In the genomic region with DNA sequence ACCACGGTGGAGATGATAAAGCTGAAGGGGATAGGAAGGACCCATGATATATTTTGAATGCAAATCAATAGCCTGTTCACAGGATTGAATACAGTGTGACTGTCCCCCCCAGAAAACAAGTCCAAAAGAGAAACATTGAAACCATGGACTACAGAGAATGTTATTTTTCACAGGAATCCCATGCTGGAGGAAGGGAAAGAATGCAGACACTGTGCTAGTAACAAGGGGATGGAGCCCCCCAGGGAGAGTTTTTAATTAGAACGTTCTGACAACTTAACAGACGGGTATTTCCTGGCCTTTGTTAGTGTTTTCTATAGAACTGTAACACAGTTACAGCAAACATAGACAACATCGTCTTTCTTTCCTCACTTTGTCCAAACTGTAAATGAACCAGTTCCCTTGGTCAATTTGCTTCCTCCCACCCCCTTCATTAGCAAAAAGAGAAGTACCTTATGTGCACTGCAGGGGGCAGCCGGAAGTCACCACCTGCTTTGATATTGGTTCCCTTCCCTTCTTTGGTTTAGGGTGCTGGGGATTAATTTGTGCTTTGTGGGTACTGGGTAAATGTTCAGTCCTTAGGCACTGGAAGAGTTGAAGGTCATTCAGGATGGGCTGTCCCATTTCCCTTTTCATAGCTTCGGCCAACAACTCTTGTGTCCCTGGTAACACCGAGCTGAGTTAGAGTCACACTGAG, we compare ENCODE assay signal across 9 mouse cellular contexts.
DNase-seq lines count a peak whose midpoint lies in the region; ATAC-seq and TF ChIP-seq lines count a peak whose summit lies in the region.
"Had no signal": no experiment of that assay in that cellular context is flagged by ENCODE, and none has a peak within 500 bp of the region (broad histone marks: within the 10 kb centered on the region; RNA-seq: fewer than 3 reads in every experiment).

No protein-coding gene starts in this region.

- peak; percentile 7; the same call in 1 of the 2 replicates for TF ChIP-seq CTCF in heart, postnatal 0 days (IDR thresholded peaks at IDR 0.05; ENCODE audit: low read depth)
- TF ChIP-seq CTCF in stomach, postnatal 0 days (IDR thresholded peaks at IDR 0.05; ENCODE audit: low read depth) = peak; percentile 48

- H3K9ac ChIP-seq in heart, embryonic 15.5 days = no peak overlapping the region
- no peak overlapping the region for H3K9ac ChIP-seq in midbrain, embryonic 14.5 days (replicated peaks; ENCODE audit: low read length)
- no peak overlapping the region for H3K9ac ChIP-seq in midbrain, embryonic 13.5 days (replicated peaks)
- no peak overlapping the region for H3K9ac ChIP-seq in heart, postnatal 0 days (replicated peaks; ENCODE audit: low read depth, low read length)
- no peak overlapping the region for H3K9ac ChIP-seq in stomach, postnatal 0 days (ENCODE audit: low read length)
- H3K9ac ChIP-seq: liver, embryonic 12.5 days had no signal

- H3K27ac ChIP-seq in heart, embryonic 15.5 days = no peak overlapping the region
- H3K27ac ChIP-seq in midbrain, embryonic 14.5 days (replicated peaks; ENCODE audit: low read depth, low read length) = no peak overlapping the region
- no peak overlapping the region for H3K27ac ChIP-seq in midbrain, embryonic 13.5 days
- H3K27ac ChIP-seq in heart, postnatal 0 days (ENCODE audit: low read depth) = no peak overlapping the region
- H3K27ac ChIP-seq in stomach, postnatal 0 days (replicated peaks) = no peak overlapping the region
- H3K27ac ChIP-seq: liver, embryonic 12.5 days had no signal

- DNase-seq in heart, adult 11 months = no peak
- DNase-seq in midbrain, embryonic 14.5 days = peak; percentile 3
- no peak for DNase-seq in heart, postnatal 0 days (ENCODE audit: low spot score)
- no peak for DNase-seq in stomach, postnatal 0 days (ENCODE audit: low spot score)
- no peak for DNase-seq in adrenal gland, adult 8-10 months

- no peak for TF ChIP-seq EP300 in heart, postnatal 0 days (IDR thresholded peaks at IDR 0.05; ENCODE audit: low read depth)
- no peak for TF ChIP-seq EP300 in stomach, postnatal 0 days (optimal IDR thresholded peaks at IDR 0.05)

- no peak for ATAC-seq in heart, embryonic 15.5 days (replicated peaks; ENCODE audit: insufficient number of reproducible peaks, insufficient read depth, low FRiP score, low read depth)
- no peak for ATAC-seq in midbrain, embryonic 14.5 days (ENCODE audit: low FRiP score, low TSS enrichment)
- no peak for ATAC-seq in midbrain, embryonic 13.5 days
- ATAC-seq in heart, postnatal 0 days (ENCODE audit: insufficient read depth, low read depth) = no peak
- no peak for ATAC-seq in stomach, postnatal 0 days (ENCODE audit: low FRiP score, low TSS enrichment)
- ATAC-seq in erythroblast, adult 5-6 weeks (replicated peaks; ENCODE audit: low FRiP score, poor library complexity, severe bottlenecking) = no peak
- ATAC-seq: liver, embryonic 12.5 days had no signal

- no peaks in the 10 kb centered on the region for H3K36me3 ChIP-seq in heart, embryonic 15.5 days
- no peaks in the 10 kb centered on the region for H3K36me3 ChIP-seq in midbrain, embryonic 14.5 days (ENCODE audit: control insufficient read depth, insufficient read depth, low read length)
- H3K36me3 ChIP-seq in midbrain, embryonic 13.5 days = no peaks in the 10 kb centered on the region
- H3K36me3 ChIP-seq in heart, postnatal 0 days (replicated peaks; ENCODE audit: control insufficient read depth, insufficient read depth, low read length) = no peaks in the 10 kb centered on the region
- no peaks in the 10 kb centered on the region for H3K36me3 ChIP-seq in stomach, postnatal 0 days (ENCODE audit: control insufficient read depth, insufficient read depth, low read length)
- H3K36me3 ChIP-seq: liver, embryonic 12.5 days had no signal

- WGBS in heart, embryonic 15.5 days = 56% methylated on average over 7 of the region's 7 CpGs
- 64% methylated on average over 7 of the region's 7 CpGs for WGBS in midbrain, embryonic 14.5 days
- WGBS in midbrain, embryonic 13.5 days = 67% methylated on average over 7 of the region's 7 CpGs
- WGBS in heart, postnatal 0 days = 62% methylated on average over 7 of the region's 7 CpGs
- 67% methylated on average over 7 of the region's 7 CpGs for WGBS in stomach, postnatal 0 days

- no peaks in the 10 kb centered on the region for H3K9me3 ChIP-seq in heart, embryonic 15.5 days (replicated peaks)
- H3K9me3 ChIP-seq in midbrain, embryonic 14.5 days (ENCODE audit: control insufficient read depth, low read length) = no peaks in the 10 kb centered on the region
- H3K9me3 ChIP-seq in midbrain, embryonic 13.5 days = no peaks in the 10 kb centered on the region
- H3K9me3 ChIP-seq in heart, postnatal 0 days (replicated peaks; ENCODE audit: control insufficient read depth, low read length) = no peaks in the 10 kb centered on the region
- no peaks in the 10 kb centered on the region for H3K9me3 ChIP-seq in stomach, postnatal 0 days (ENCODE audit: control insufficient read depth, low read length)
- H3K9me3 ChIP-seq: liver, embryonic 12.5 days had no signal

- no peak overlapping the region; the same call in 1 of the 2 replicates for H3K4me3 ChIP-seq in heart, embryonic 15.5 days
- no peak overlapping the region for H3K4me3 ChIP-seq in midbrain, embryonic 14.5 days (replicated peaks; ENCODE audit: low read depth, low read length)
- H3K4me3 ChIP-seq in midbrain, embryonic 13.5 days (replicated peaks) = no peak overlapping the region
- no peak overlapping the region for H3K4me3 ChIP-seq in heart, postnatal 0 days (ENCODE audit: low read depth, low read length)
- no peak overlapping the region for H3K4me3 ChIP-seq in stomach, postnatal 0 days (ENCODE audit: low read depth, low read length)
- H3K4me3 ChIP-seq: liver, embryonic 12.5 days had no signal

- no peaks in the 10 kb centered on the region for H3K4me1 ChIP-seq in heart, embryonic 15.5 days (replicated peaks)
- H3K4me1 ChIP-seq in midbrain, embryonic 14.5 days (ENCODE audit: control insufficient read depth, insufficient read depth, low read length) = no peaks in the 10 kb centered on the region
- H3K4me1 ChIP-seq in midbrain, embryonic 13.5 days (replicated peaks) = no peaks in the 10 kb centered on the region
- no peaks in the 10 kb centered on the region for H3K4me1 ChIP-seq in heart, postnatal 0 days (ENCODE audit: control insufficient read depth, insufficient read depth)
- H3K4me1 ChIP-seq in stomach, postnatal 0 days (replicated peaks; ENCODE audit: control insufficient read depth, insufficient read depth) = no peaks in the 10 kb centered on the region
- H3K4me1 ChIP-seq: liver, embryonic 12.5 days had no signal

- H3K4me2 ChIP-seq in heart, embryonic 15.5 days = peak overlapping the region; percentile 55
- H3K4me2 ChIP-seq in midbrain, embryonic 14.5 days (ENCODE audit: low read length) = no peak overlapping the region
- H3K4me2 ChIP-seq in midbrain, embryonic 13.5 days (replicated peaks) = no peak overlapping the region
- H3K4me2 ChIP-seq in heart, postnatal 0 days (ENCODE audit: low read depth, low read length) = peak overlapping the region; percentile 51; the same call in 1 of the 2 replicates
- H3K4me2 ChIP-seq in stomach, postnatal 0 days (replicated peaks; ENCODE audit: low read depth) = no peak overlapping the region

- H3K27me3 ChIP-seq in heart, embryonic 15.5 days = no peaks in the 10 kb centered on the region
- no peaks in the 10 kb centered on the region for H3K27me3 ChIP-seq in midbrain, embryonic 14.5 days (ENCODE audit: control insufficient read depth, insufficient read depth, low read length)
- no peaks in the 10 kb centered on the region for H3K27me3 ChIP-seq in midbrain, embryonic 13.5 days
- H3K27me3 ChIP-seq in heart, postnatal 0 days (ENCODE audit: control insufficient read depth, insufficient read depth, low read length) = no peaks in the 10 kb centered on the region
- no peaks in the 10 kb centered on the region for H3K27me3 ChIP-seq in stomach, postnatal 0 days (ENCODE audit: control insufficient read depth, insufficient read depth, low read length)
- H3K27me3 ChIP-seq: liver, embryonic 12.5 days had no signal

Comparison
In these comparisons a context has a peak if more than half of its experiments do, and no peak if none do; other contexts are left out.
1. H3K4me2 ChIP-seq: peak in heart, embryonic 15.5 days (single experiment) and heart, postnatal 0 days (single experiment); none in midbrain, embryonic 14.5 days (single experiment), midbrain, embryonic 13.5 days (single experiment) and stomach, postnatal 0 days (single experiment).